Mouse (Mus musculus) cerebellum, adult 9-10 months (tissue): ENCODE measurements around the gene Olfr548-ps1.

Experiments
- DNase-seq: peaks from one replicate; pipeline ENCODE4 v3.0.0; 2022

The Olfr548-ps1 gene

GRCm38 (mm10) chr7:102575998-102576397 is 35.3 kb downstream of the Olfr548-ps1 start:
- no peak for DNase-seq

GRCm38 (mm10) chr7:102591786-102592185 is 51.1 kb downstream of the Olfr548-ps1 start, which contains the start of gene Olfr551:
TSS of gene Olfr551 (minus strand) at chr7:102591886.
- DNase-seq: no peak
